Mouse (Mus musculus): ENCODE data around the gene Grhl1.
A peak's percentile ranks its signal among the peaks of the same experiment; 100 is the strongest.

DNA sequence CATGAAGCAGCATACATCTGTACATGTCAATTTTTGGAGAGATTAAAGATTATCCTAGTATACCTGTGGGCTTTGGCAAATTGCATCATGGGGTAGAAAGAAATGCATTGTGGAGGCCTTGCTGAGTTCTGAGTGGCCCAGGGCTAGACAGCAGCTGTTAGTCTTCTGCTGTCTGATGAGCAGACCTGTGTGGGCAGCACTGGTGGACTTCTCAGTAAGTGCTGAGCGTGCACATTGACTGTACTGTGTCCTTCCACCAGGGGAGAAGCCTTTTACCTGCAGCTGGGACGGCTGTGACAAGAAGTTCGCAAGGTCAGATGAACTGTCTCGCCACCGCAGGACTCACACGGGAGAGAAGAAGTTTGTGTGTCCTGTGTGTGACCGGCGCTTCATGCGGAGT, 87.8 kb downstream of the Grhl1 start:
- TF ChIP-seq CTCF (IDR thresholded peaks at IDR 0.05; ENCODE audit: control insufficient read depth, insufficient read depth, low read length) (0 out of 2 replicates have a peak, but pooled peaks have one; percentile 1), POLR2A (IDR thresholded peaks at IDR 0.05; ENCODE audit: borderline replicate concordance, control insufficient read depth, low read depth, low read length) (no peak)
